Comparison of ENCODE assay signal across 14 mouse cellular contexts in genomic region chr7:142478574-142478973, GRCm38 (mm10). TPM values are rescaled to one million over a fixed set of nuclear protein-coding genes. Genes with fewer than 3 reads are reported as not detected.
DNase-seq lines count a peak whose midpoint lies in the region; ATAC-seq and TF ChIP-seq lines count a peak whose summit lies in the region.
"Had no signal": no experiment of that assay in that cellular context is flagged by ENCODE, and none has a peak within 500 bp of the region (broad histone marks: within the 10 kb centered on the region; RNA-seq: fewer than 3 reads in every experiment).

No protein-coding gene starts in this region.

- no peak for TF ChIP-seq POLR2A in embryonic fibroblast, embryonic 13.5 days (IDR thresholded peaks at IDR 0.05; ENCODE audit: low read depth, low read length)

- no peak for DNase-seq in hindbrain, embryonic 10.5 days (ENCODE audit: low spot score)
- DNase-seq in embryonic facial prominence, embryonic 10.5 days (ENCODE audit: low spot score) = no peak
- DNase-seq in limb, embryonic 10.5 days (ENCODE audit: low spot score) = no peak
- no peak for DNase-seq in layer of hippocampus, adult 11-12 months (ENCODE audit: low spot score)
- no peak for DNase-seq in layer of hippocampus, postnatal 25 days (ENCODE audit: extremely low spot score in 1 of 2, low spot score in 1 of 2)
- DNase-seq in forebrain, postnatal 0 days = no peak
- DNase-seq: cerebellum, adult 2 months had no signal

- no peak overlapping the region for H3K4me2 ChIP-seq in hindbrain, embryonic 13.5 days
- H3K4me2 ChIP-seq in forebrain, postnatal 0 days (ENCODE audit: low read depth) = no peak overlapping the region
- H3K4me2 ChIP-seq: neural tube, embryonic 12.5 days had no signal

- no peak overlapping the region for H3K9ac ChIP-seq in hindbrain, embryonic 13.5 days
- H3K9ac ChIP-seq in forebrain, postnatal 0 days = no peak overlapping the region
- H3K9ac ChIP-seq: neural tube, embryonic 12.5 days had no signal

- peaks cover 88% of the 10 kb centered on the region for H3K4me1 ChIP-seq in hindbrain, embryonic 10.5 days (replicated peaks)
- H3K4me1 ChIP-seq in hindbrain, embryonic 13.5 days (replicated peaks) = peaks cover 36% of the 10 kb centered on the region
- H3K4me1 ChIP-seq in embryonic facial prominence, embryonic 10.5 days = peaks cover 72% of the 10 kb centered on the region
- H3K4me1 ChIP-seq in embryonic fibroblast, embryonic 13.5 days (ENCODE audit: control insufficient read depth, insufficient read depth, low read length) = peaks cover 26% of the 10 kb centered on the region
- peaks cover 81% of the 10 kb centered on the region for H3K4me1 ChIP-seq in limb, embryonic 10.5 days
- H3K4me1 ChIP-seq in forebrain, postnatal 0 days (ENCODE audit: insufficient read depth) = peaks cover 13% of the 10 kb centered on the region; the same call in 1 of the 2 replicates

- H3K27me3 ChIP-seq in hindbrain, embryonic 10.5 days (ENCODE audit: insufficient read depth, poor library complexity, severe bottlenecking) = peaks cover 8% of the 10 kb centered on the region; the same call in 1 of the 2 replicates
- no peaks in the 10 kb centered on the region for H3K27me3 ChIP-seq in hindbrain, embryonic 13.5 days
- no peaks in the 10 kb centered on the region for H3K27me3 ChIP-seq in embryonic facial prominence, embryonic 10.5 days (replicated peaks; ENCODE audit: low read depth, poor library complexity, severe bottlenecking)
- no peaks in the 10 kb centered on the region for H3K27me3 ChIP-seq in limb, embryonic 10.5 days (ENCODE audit: low read depth, poor library complexity, severe bottlenecking)
- H3K27me3 ChIP-seq in forebrain, postnatal 0 days (ENCODE audit: insufficient read depth, low read length) = no peaks in the 10 kb centered on the region
- H3K27me3 ChIP-seq: neural tube, embryonic 12.5 days had no signal

- no peak overlapping the region for H3K4me3 ChIP-seq in hindbrain, embryonic 10.5 days
- H3K4me3 ChIP-seq in hindbrain, embryonic 13.5 days = no peak overlapping the region
- H3K4me3 ChIP-seq in embryonic facial prominence, embryonic 10.5 days = no peak overlapping the region
- no peak overlapping the region for H3K4me3 ChIP-seq in embryonic fibroblast, embryonic 13.5 days (ENCODE audit: insufficient read depth, low read length)
- H3K4me3 ChIP-seq in limb, embryonic 10.5 days = no peak overlapping the region
- no peak overlapping the region for H3K4me3 ChIP-seq in forebrain, postnatal 0 days (ENCODE audit: low read depth, low read length)
- H3K4me3 ChIP-seq: neural tube, embryonic 12.5 days had no signal

- no peaks in the 10 kb centered on the region for H3K9me3 ChIP-seq in hindbrain, embryonic 10.5 days
- no peaks in the 10 kb centered on the region for H3K9me3 ChIP-seq in hindbrain, embryonic 13.5 days
- no peaks in the 10 kb centered on the region for H3K9me3 ChIP-seq in embryonic facial prominence, embryonic 10.5 days
- H3K9me3 ChIP-seq in limb, embryonic 10.5 days (replicated peaks) = no peaks in the 10 kb centered on the region
- H3K9me3 ChIP-seq in forebrain, postnatal 0 days (ENCODE audit: low read length) = no peaks in the 10 kb centered on the region
- H3K9me3 ChIP-seq: neural tube, embryonic 12.5 days had no signal

- WGBS in hindbrain, embryonic 10.5 days = 33% methylated on average over 2 of the region's 2 CpGs
- WGBS in hindbrain, embryonic 13.5 days = 48% methylated on average over 2 of the region's 2 CpGs
- 58% methylated on average over 2 of the region's 2 CpGs for WGBS in embryonic facial prominence, embryonic 10.5 days
- 91% methylated on average over 2 of the region's 2 CpGs for whole genome bisulfite sequencing in limb, embryonic 10.5 days
- 67% methylated on average over 2 of the region's 2 CpGs for WGBS in forebrain, postnatal 0 days

- TF ChIP-seq CTCF in embryonic fibroblast, embryonic 13.5 days (IDR thresholded peaks at IDR 0.05; ENCODE audit: borderline replicate concordance, insufficient read depth, low read length) = no peak
- TF ChIP-seq CTCF in forebrain, postnatal 0 days (IDR thresholded peaks at IDR 0.05; ENCODE audit: low read depth) = no peak

- ATAC-seq in hindbrain, embryonic 13.5 days (ENCODE audit: low FRiP score) = no peak
- no peak for ATAC-seq in forebrain, postnatal 0 days
- ATAC-seq: CD4-positive, CD25-positive, alpha-beta regulatory T cell, adult 4 months had no signal

- H3K36me3 ChIP-seq in hindbrain, embryonic 10.5 days = no peaks in the 10 kb centered on the region
- H3K36me3 ChIP-seq in hindbrain, embryonic 13.5 days = no peaks in the 10 kb centered on the region
- no peaks in the 10 kb centered on the region for H3K36me3 ChIP-seq in embryonic facial prominence, embryonic 10.5 days (replicated peaks)
- H3K36me3 ChIP-seq in limb, embryonic 10.5 days = no peaks in the 10 kb centered on the region
- H3K36me3 ChIP-seq in forebrain, postnatal 0 days (ENCODE audit: insufficient read depth) = no peaks in the 10 kb centered on the region
- H3K36me3 ChIP-seq: neural tube, embryonic 12.5 days had no signal

- peak overlapping the region; percentile 75 for H3K27ac ChIP-seq in hindbrain, embryonic 10.5 days
- H3K27ac ChIP-seq in hindbrain, embryonic 13.5 days = no peak overlapping the region
- peak overlapping the region; percentile 98 for H3K27ac ChIP-seq in embryonic facial prominence, embryonic 10.5 days (replicated peaks)
- peak overlapping the region; percentile 12 for H3K27ac ChIP-seq in embryonic fibroblast, embryonic 13.5 days (ENCODE audit: insufficient read depth, low read length)
- H3K27ac ChIP-seq in limb, embryonic 10.5 days = peak overlapping the region; percentile 97
- H3K27ac ChIP-seq in forebrain, postnatal 0 days (ENCODE audit: low read depth, low read length) = no peak overlapping the region
- H3K27ac ChIP-seq: neural tube, embryonic 12.5 days had no signal

RNA-seq across cellular contexts. Expression of gene Lsp1, which starts 18.0 kb away (rescaled TPM):
- 17.9 and 19.4 TPM in 2 replicates for polyA plus RNA-seq in hindbrain, embryonic 10.5 days (2016; fragmentation: Nextera tagmentation; extraction: Ambion mirVana)
- polyA plus RNA-seq in hindbrain, embryonic 13.5 days (2015; fragmentation: Nextera tagmentation; extraction: Ambion mirVana) = 5.1 and 6.8 TPM in 2 replicates
- polyA plus RNA-seq in embryonic facial prominence, embryonic 10.5 days (2016; fragmentation: Nextera tagmentation; extraction: Ambion mirVana) = 20.9 and 21.4 TPM in 2 replicates
- polyA plus RNA-seq in embryonic fibroblast, embryonic 13.5 days (2011; ENCODE audit: insufficient read length, low read depth, missing spikeins) = 114 and 159 TPM in 2 replicates
- 28.7 and 31.1 TPM in 2 replicates for polyA plus RNA-seq in limb, embryonic 10.5 days (2016; fragmentation: Nextera tagmentation; extraction: Ambion mirVana)
- total RNA-seq in layer of hippocampus, postnatal 25 days (2021) = 1 to 10 TPM; 2.2 to 4.2 TPM
- 5.7 and 7.9 TPM in 2 replicates for total RNA-seq in forebrain, postnatal 0 days (2014; rRNA removed)
- 5.5 and 6.4 TPM in 2 replicates for polyA plus RNA-seq in forebrain, postnatal 0 days (2015; fragmentation: Nextera tagmentation; extraction: Ambion mirVana)

RNA-seq across cellular contexts. Expression of gene Tnnt3, which starts 20.1 kb away (rescaled TPM):
- polyA plus RNA-seq in hindbrain, embryonic 10.5 days (2016; fragmentation: Nextera tagmentation; extraction: Ambion mirVana) = 1.1 and 3.0 TPM in 2 replicates
- polyA plus RNA-seq in hindbrain, embryonic 13.5 days (2015; fragmentation: Nextera tagmentation; extraction: Ambion mirVana) = 1.1 and 2.5 TPM in 2 replicates
- 1.4 and 1.6 TPM in 2 replicates for polyA plus RNA-seq in embryonic facial prominence, embryonic 10.5 days (2016; fragmentation: Nextera tagmentation; extraction: Ambion mirVana)
- 1.4 TPM in 2 replicates for polyA plus RNA-seq in embryonic fibroblast, embryonic 13.5 days (2011; ENCODE audit: insufficient read length, low read depth, missing spikeins)
- 1.6 and 1.7 TPM in 2 replicates for polyA plus RNA-seq in limb, embryonic 10.5 days (2016; fragmentation: Nextera tagmentation; extraction: Ambion mirVana)
- total RNA-seq in layer of hippocampus, postnatal 25 days (2021) = not detected
- total RNA-seq in forebrain, postnatal 0 days (2014; rRNA removed) = 1.2 and 1.6 TPM in 2 replicates
- 1.2 and 1.4 TPM in 2 replicates for polyA plus RNA-seq in forebrain, postnatal 0 days (2015; fragmentation: Nextera tagmentation; extraction: Ambion mirVana)
- total RNA-seq: granulocyte monocyte progenitor cell, adult 5-6 weeks; left cerebral cortex, postnatal 36 days had no signal

RNA-seq across cellular contexts. Expression of gene Tnni2, which starts 37.0 kb away (rescaled TPM):
- polyA plus RNA-seq in hindbrain, embryonic 10.5 days (2016; fragmentation: Nextera tagmentation; extraction: Ambion mirVana) = 1.2 and 1.3 TPM in 2 replicates
- polyA plus RNA-seq in hindbrain, embryonic 13.5 days (2015; fragmentation: Nextera tagmentation; extraction: Ambion mirVana) = 1.4 and 1.8 TPM in 2 replicates
- polyA plus RNA-seq in embryonic facial prominence, embryonic 10.5 days (2016; fragmentation: Nextera tagmentation; extraction: Ambion mirVana) = 1.7 and 2.5 TPM in 2 replicates
- 1.1 TPM in 1 of 2 replicates, not detected in the other for polyA plus RNA-seq in embryonic fibroblast, embryonic 13.5 days (2011; ENCODE audit: insufficient read length, low read depth, missing spikeins)
- polyA plus RNA-seq in limb, embryonic 10.5 days (2016; fragmentation: Nextera tagmentation; extraction: Ambion mirVana) = 2.4 and 3.6 TPM in 2 replicates
- total RNA-seq in layer of hippocampus, postnatal 25 days (2021) = under 1 TPM in 1 of 2 experiments, not detected in 1; 0.70 TPM
- total RNA-seq in forebrain, postnatal 0 days (2014; rRNA removed) = 0.33 and 2.8 TPM in 2 replicates
- polyA plus RNA-seq in forebrain, postnatal 0 days (2015; fragmentation: Nextera tagmentation; extraction: Ambion mirVana) = 0.21 and 1.5 TPM in 2 replicates
- polyA plus RNA-seq: CD4-positive, CD25-positive, alpha-beta regulatory T cell, adult 4 months had no signal

RNA-seq across cellular contexts. Expression of gene Syt8, which starts 43.9 kb away (rescaled TPM):
- not detected in 2 replicates for polyA plus RNA-seq in hindbrain, embryonic 10.5 days (2016; fragmentation: Nextera tagmentation; extraction: Ambion mirVana)
- polyA plus RNA-seq in hindbrain, embryonic 13.5 days (2015; fragmentation: Nextera tagmentation; extraction: Ambion mirVana) = not detected in 2 replicates
- not detected in 2 replicates for polyA plus RNA-seq in embryonic facial prominence, embryonic 10.5 days (2016; fragmentation: Nextera tagmentation; extraction: Ambion mirVana)
- 1.3 and 2.4 TPM in 2 replicates for polyA plus RNA-seq in embryonic fibroblast, embryonic 13.5 days (2011; ENCODE audit: insufficient read length, low read depth, missing spikeins)
- polyA plus RNA-seq in limb, embryonic 10.5 days (2016; fragmentation: Nextera tagmentation; extraction: Ambion mirVana) = 0.25 TPM in 1 of 2 replicates, not detected in the other
- total RNA-seq in layer of hippocampus, postnatal 25 days (2021) = not detected
- total RNA-seq in forebrain, postnatal 0 days (2014; rRNA removed) = not detected in 2 replicates
- polyA plus RNA-seq in forebrain, postnatal 0 days (2015; fragmentation: Nextera tagmentation; extraction: Ambion mirVana) = not detected in 2 replicates
- total RNA-seq: granulocyte monocyte progenitor cell, adult 5-6 weeks; left cerebral cortex, postnatal 36 days had no signal
- polyA plus RNA-seq: CD4-positive, CD25-positive, alpha-beta regulatory T cell, adult 4 months; cerebellum, adult 2 months; embryonic facial prominence, embryonic 11.5 days had no signal

RNA-seq across cellular contexts. Expression of gene Mrpl23, which starts 53.9 kb away (rescaled TPM):
- 17.7 and 19.7 TPM in 2 replicates for polyA plus RNA-seq in hindbrain, embryonic 10.5 days (2016; fragmentation: Nextera tagmentation; extraction: Ambion mirVana)
- polyA plus RNA-seq in hindbrain, embryonic 13.5 days (2015; fragmentation: Nextera tagmentation; extraction: Ambion mirVana) = 16.9 and 19.5 TPM in 2 replicates
- 18.1 and 22.4 TPM in 2 replicates for polyA plus RNA-seq in embryonic facial prominence, embryonic 10.5 days (2016; fragmentation: Nextera tagmentation; extraction: Ambion mirVana)
- polyA plus RNA-seq in embryonic fibroblast, embryonic 13.5 days (2011; ENCODE audit: insufficient read length, low read depth, missing spikeins) = 8.2 and 10.6 TPM in 2 replicates
- 25.9 and 33.7 TPM in 2 replicates for polyA plus RNA-seq in limb, embryonic 10.5 days (2016; fragmentation: Nextera tagmentation; extraction: Ambion mirVana)
- 1 to 10 TPM; 5.8 to 6.7 TPM for total RNA-seq in layer of hippocampus, postnatal 25 days (2021)
- total RNA-seq in forebrain, postnatal 0 days (2014; rRNA removed) = 44.8 and 73.5 TPM in 2 replicates
- 25.5 and 27.9 TPM in 2 replicates for polyA plus RNA-seq in forebrain, postnatal 0 days (2015; fragmentation: Nextera tagmentation; extraction: Ambion mirVana)

Comparison
In these comparisons a context has a peak if more than half of its experiments do, and no peak if none do; other contexts are left out.
1. H3K27ac ChIP-seq: peak in hindbrain, embryonic 10.5 days (single experiment), embryonic facial prominence, embryonic 10.5 days (single experiment), embryonic fibroblast, embryonic 13.5 days (single experiment) and limb, embryonic 10.5 days (single experiment); none in hindbrain, embryonic 13.5 days (single experiment) and forebrain, postnatal 0 days (single experiment).